Mouse (Mus musculus): ENCODE data around the gene Zbtb14.

The Zbtb14 gene

GRCm38 (mm10) chr17:69439571-69440480 is 57.0 kb downstream of the Zbtb14 start:
- in situ Hi-C loops (cut with MboI; ENCODE audit: unreplicated experiment in 2 of 2): no loop called here
